Mouse (Mus musculus) heart, embryonic 14.5 days (tissue): ENCODE measurements at regions not wholly inside any gene's neighbourhood (a gene's known extent, or its start where the extent isn't known, plus 50 kb on each side); places are given as distances from the start of the nearest gene placed in this dataset.

ENCODE experiments used
- ATAC-seq: fragments of 200-750 bp; cut with Nextera tagmentation; 2 replicates; pipeline ENCODE4 v1.8.0; 2017; ENCODE audit warnings: low read depth, moderate TSS enrichment; ENCODE audit not compliant: insufficient number of reproducible peaks, insufficient read depth, low FRiP score
- H3K27ac ChIP-seq, 2 experiments: fragments of 200-500 bp in 1 of 2; fragments of 300-500 bp in 1 of 2; sonication (generic) in 1 of 2; replicated peaks in 1 of 2; 2 replicates each; pipeline ENCODE4 v1.5.1; 2012 to 2014; ENCODE audit warnings: low read depth in 2 of 2, low read length in 2 of 2, control low read depth in 1 of 2, mild to moderate bottlenecking in 1 of 2, mixed read lengths in 1 of 2; ENCODE audit not compliant: control insufficient read depth in 1 of 2, insufficient read depth in 1 of 2
- H3K27me3 ChIP-seq: fragments of 300-500 bp; sonication (generic); 2 replicates; pipeline ENCODE4 v1.6.1; 2014; ENCODE audit warnings: mild to moderate bottlenecking, low read length, control low read depth; ENCODE audit not compliant: control insufficient read depth, insufficient read depth
- H3K36me3 ChIP-seq: fragments of 300-500 bp; sonication (generic); 2 replicates; pipeline ENCODE4 v1.6.1; 2014; ENCODE audit warnings: mild to moderate bottlenecking, control low read depth, low read length, mixed read lengths; ENCODE audit not compliant: control insufficient read depth, insufficient read depth
- H3K4me1 ChIP-seq, 2 experiments: fragments of 200-500 bp in 1 of 2; fragments of 300-500 bp in 1 of 2; sonication (generic) in 1 of 2; 2 replicates each; pipeline ENCODE4 v1.6.1; 2012 to 2014; ENCODE audit warnings: low read length in 2 of 2, control low read depth in 1 of 2, mixed read lengths in 1 of 2; ENCODE audit not compliant: control insufficient read depth in 2 of 2, insufficient read depth in 2 of 2
- H3K4me2 ChIP-seq: fragments of 300-500 bp; sonication (generic); 2 replicates; pipeline ENCODE4 v1.6.1; 2014; ENCODE audit warnings: mild to moderate bottlenecking, low read length
- H3K4me3 ChIP-seq, 2 experiments: fragments of 200-500 bp in 1 of 2; fragments of 300-500 bp in 1 of 2; sonication (generic) in 1 of 2; 2 replicates each; pipeline ENCODE4 v1.5.1; 2012 to 2014; ENCODE audit warnings: low read length in 2 of 2, mild to moderate bottlenecking in 2 of 2, control low read depth in 1 of 2, low read depth in 1 of 2, moderate library complexity in 1 of 2; ENCODE audit not compliant: control insufficient read depth in 1 of 2, insufficient read depth in 1 of 2
- H3K9ac ChIP-seq: fragments of 300-500 bp; sonication (generic); 2 replicates; pipeline ENCODE4 v1.6.1; 2014; ENCODE audit warnings: mild to moderate bottlenecking, low read length
- H3K9me3 ChIP-seq: fragments of 300-500 bp; sonication (generic); 2 replicates; pipeline ENCODE4 v1.6.1; 2016; ENCODE audit warnings: low read length, control low read depth; ENCODE audit not compliant: control insufficient read depth
- WGBS: fragments of 180-500 bp; shearing (Covaris S2); extraction: QIAGEN DNeasy Blood & Tissue Kit; methylation state at CpG from one replicate; pipeline ENCODE4 v1.1.7; 2014; 5-methylcytosine and 5-hydroxymethylcytosine counted together

DNA sequence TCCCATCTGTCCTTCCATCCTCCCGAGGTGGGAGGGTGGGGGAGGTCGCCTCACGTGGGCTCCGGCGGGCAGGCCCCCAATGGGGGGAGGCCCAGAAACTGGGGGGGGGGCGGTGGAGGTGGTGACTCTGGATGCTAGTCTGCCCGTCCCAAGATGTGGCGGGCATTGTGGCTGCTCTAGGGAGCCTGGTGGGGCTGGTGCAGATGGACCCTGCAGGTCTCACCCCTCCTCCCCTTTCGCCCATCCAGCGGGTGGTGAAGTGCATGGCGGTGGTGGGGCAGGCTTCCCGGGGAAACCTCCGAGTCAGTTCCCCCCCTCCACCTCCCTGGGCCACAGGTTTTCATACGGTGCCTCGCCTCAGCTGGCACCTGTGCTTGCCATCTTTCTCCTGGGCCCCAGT, 88.6 kb downstream of the Inhba start:
- Histone ChIP-seq H3K27ac (no peak overlapping the region), H3K27me3 (no peaks in the 10 kb centered on the region), H3K36me3 (no peaks in the 10 kb centered on the region), H3K9ac (no peak overlapping the region), H3K4me3 (no peak overlapping the region), H3K4me2 (no peak overlapping the region), H3K4me1 (no peaks in the 10 kb centered on the region), H3K9me3 (peaks cover 20% of the 10 kb centered on the region)
- no peak for ATAC-seq
- 71% methylated on average over 11 of the region's 15 CpGs for WGBS

DNA sequence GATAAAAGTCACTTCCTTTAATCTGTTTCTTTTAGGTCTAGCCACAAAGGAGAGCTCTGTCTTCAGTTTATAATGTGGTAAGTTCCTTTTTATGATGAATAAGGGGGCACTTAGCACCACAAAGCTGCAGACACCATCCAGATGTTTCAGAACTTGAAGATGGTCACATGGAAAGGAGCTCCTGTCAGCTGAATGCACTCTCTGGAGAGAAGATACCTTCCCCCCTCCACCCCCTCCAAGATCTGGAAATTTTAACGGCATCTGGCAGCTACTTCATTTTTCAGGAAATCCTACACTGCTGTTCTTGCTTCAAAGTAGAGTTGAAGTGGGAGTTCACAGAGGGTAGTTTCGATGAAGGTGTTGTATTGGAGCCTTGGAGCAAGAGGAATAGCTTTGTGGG, 103.2 kb downstream of the Inhba start:
- Histone ChIP-seq H3K4me3 (no peak overlapping the region), H3K9me3 (no peaks in the 10 kb centered on the region), H3K9ac (no peak overlapping the region), H3K27ac (no peak overlapping the region), H3K36me3 (no peaks in the 10 kb centered on the region), H3K27me3 (no peaks in the 10 kb centered on the region), H3K4me1 (no peaks in the 10 kb centered on the region), H3K4me2 (no peak overlapping the region)
- no peak for ATAC-seq
- 64% methylated on average over 2 of the region's 2 CpGs for WGBS

DNA sequence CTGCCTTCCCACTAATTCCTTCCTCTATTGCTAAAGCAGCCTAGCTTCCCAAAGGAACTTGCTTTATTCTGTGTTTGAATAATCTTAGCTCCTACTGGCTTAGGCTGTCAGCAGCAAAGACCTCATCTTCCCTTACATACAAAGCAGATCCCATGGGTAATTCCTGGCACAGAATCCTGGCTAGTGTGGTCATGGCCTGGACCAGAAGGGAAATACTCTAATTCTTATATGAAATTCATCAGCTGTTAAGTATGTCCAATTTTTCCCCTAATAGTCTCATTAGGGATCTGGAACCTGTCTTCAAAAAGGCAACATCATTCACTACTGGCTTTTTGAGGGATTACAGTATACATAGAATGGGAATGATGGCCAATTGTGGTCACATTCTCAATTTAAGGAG, 135.0 kb downstream of the Inhba start:
- no peak overlapping the region for H3K27ac ChIP-seq
- no peak overlapping the region for H3K4me3 ChIP-seq
- H3K27me3 ChIP-seq: no peaks in the 10 kb centered on the region
- H3K9ac ChIP-seq: no peak overlapping the region
- no peak for ATAC-seq
- no peaks in the 10 kb centered on the region for H3K4me1 ChIP-seq
- no peak overlapping the region for H3K4me2 ChIP-seq
- H3K9me3 ChIP-seq: no peaks in the 10 kb centered on the region
- no peaks in the 10 kb centered on the region for H3K36me3 ChIP-seq

DNA sequence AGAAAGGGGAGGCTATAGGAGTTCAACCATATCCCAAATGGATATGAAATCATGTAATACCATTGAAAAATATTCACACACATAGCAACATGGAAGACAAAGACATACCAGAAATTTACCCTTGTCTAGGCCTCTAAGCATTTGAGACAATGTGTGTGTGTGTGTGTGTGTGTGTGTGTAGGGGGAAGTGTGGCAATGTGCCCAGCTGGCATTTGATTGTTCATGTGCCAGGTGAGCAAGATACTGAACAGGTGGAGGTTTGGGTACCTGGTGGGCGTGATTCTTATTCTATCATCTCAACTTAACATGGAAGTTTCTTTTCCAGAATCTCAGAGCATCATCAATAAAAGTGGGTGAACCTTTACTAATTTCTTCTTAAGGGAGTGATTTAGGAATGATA, 143.3 kb downstream of the Inhba start:
- ATAC-seq: no peak
- 84% methylated on average over 1 of the region's 1 CpGs for WGBS
- no peak overlapping the region for H3K4me2 ChIP-seq
- H3K27ac ChIP-seq: no peak overlapping the region
- no peak overlapping the region for H3K9ac ChIP-seq
- no peaks in the 10 kb centered on the region for H3K27me3 ChIP-seq
- no peaks in the 10 kb centered on the region for H3K36me3 ChIP-seq
- H3K4me3 ChIP-seq: no peak overlapping the region
- no peaks in the 10 kb centered on the region for H3K9me3 ChIP-seq
- H3K4me1 ChIP-seq: no peaks in the 10 kb centered on the region

DNA sequence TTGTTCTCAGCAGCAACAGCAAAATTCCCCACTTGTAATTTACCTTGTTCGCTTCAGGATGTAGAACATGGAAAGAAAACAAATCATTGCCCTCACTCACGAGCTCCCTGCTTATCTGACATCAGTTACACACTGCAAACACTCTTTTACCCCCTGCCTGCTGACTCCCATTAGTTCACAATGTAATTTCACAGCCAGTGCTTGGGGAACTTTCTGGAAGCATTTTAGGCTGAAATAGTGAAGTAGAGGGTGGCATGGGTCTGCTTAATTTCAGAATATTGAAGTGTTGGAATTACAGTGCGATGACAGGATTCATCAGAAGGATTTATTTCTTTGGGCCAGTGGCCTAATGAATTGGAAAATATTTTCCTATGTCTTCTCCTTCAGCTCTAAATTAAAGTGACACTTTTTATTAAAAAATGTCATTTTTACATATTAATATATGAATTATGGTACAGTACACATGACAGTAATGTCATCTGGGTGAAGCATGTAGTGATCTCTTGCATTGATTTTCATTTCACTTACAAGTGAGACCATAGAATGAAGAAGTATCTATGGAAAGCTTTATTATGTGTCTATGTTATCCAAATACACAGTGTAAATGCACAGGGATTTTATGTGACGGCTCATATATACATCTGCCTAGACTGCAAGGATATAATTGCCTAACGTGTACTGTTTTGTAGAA, 153.7 kb downstream of the Inhba start:
- Histone ChIP-seq H3K4me2 (no peak overlapping the region), H3K27ac (no peak overlapping the region), H3K4me1 (no peaks in the 10 kb centered on the region), H3K9me3 (no peaks in the 10 kb centered on the region), H3K4me3 (no peak overlapping the region), H3K9ac (no peak overlapping the region), H3K27me3 (no peaks in the 10 kb centered on the region), H3K36me3 (no peaks in the 10 kb centered on the region)
- WGBS: 66% methylated on average over 5 of the region's 5 CpGs
- no peak for ATAC-seq

DNA sequence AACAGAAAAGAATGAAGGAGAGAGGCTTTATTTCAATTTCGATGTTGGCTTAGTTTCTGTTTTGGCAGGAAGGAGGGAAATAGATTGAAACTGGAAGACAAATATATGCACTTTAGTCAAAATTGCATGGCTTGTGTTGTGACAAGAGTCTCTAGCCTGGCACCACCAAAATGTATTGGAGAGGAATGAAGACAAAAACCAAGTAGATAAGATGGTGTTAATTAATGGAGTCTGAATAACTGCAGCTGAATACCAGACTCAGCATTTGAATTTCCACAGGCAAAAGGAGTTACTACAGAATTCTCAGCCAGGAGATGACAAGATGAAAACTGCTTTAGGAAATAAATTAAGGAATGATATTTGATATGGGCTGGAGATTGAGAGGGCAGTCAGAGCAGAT, 185.0 kb downstream of the Inhba start:
- no peak for ATAC-seq
- H3K9ac ChIP-seq: no peak overlapping the region
- no peaks in the 10 kb centered on the region for H3K9me3 ChIP-seq
- no peak overlapping the region for H3K27ac ChIP-seq
- H3K4me1 ChIP-seq: no peaks in the 10 kb centered on the region
- H3K4me2 ChIP-seq: no peak overlapping the region
- WGBS: 73% methylated on average over 1 of the region's 1 CpGs
- no peaks in the 10 kb centered on the region for H3K27me3 ChIP-seq
- H3K4me3 ChIP-seq: no peak overlapping the region
- H3K36me3 ChIP-seq: no peaks in the 10 kb centered on the region

DNA sequence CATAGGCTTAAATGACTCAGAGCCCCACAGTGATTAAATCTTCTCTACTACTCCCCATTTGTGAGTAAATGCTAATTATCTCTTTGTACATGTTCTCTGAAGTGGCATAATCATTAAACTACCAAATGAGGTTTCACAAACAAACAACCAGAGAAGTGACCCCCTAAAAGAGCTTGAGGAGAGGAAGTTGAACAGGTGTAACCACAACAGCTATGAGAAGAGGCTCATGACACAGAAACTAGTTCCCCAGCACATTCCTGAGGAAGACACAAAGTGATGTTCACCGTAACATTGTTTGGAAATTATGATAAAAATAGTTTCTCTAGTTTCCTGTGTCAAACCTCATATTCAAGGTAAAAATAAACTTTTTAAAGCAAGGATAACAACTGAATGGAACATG, 188.4 kb downstream of the Inhba start:
- Histone ChIP-seq H3K27me3 (no peaks in the 10 kb centered on the region), H3K4me2 (no peak overlapping the region), H3K9ac (no peak overlapping the region), H3K27ac (no peak overlapping the region), H3K4me1 (no peaks in the 10 kb centered on the region), H3K9me3 (no peaks in the 10 kb centered on the region), H3K36me3 (no peaks in the 10 kb centered on the region), H3K4me3 (no peak overlapping the region)
- no peak for ATAC-seq
- WGBS: 91% methylated on average over 1 of the region's 1 CpGs

DNA sequence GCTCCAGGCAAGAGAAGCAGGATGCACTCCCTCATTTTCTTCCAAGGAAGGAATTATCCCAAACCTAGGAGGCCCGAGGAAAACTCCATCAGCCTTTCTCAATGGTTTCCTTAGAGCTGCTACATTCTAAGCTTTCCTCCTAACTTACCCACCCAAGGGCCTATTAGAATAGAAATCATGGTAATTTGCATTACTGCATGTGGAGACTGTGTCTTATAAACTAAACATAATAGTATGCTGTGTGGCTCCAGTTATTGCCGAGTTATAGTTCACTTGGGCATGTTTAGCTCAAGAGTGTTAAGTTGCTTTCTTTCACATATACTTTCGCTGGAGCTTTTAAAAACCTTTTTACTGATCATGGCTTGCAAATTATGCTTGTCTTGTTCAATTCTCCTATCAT, 191.5 kb downstream of the Inhba start:
- 84% methylated on average over 3 of the region's 3 CpGs for WGBS
- Histone ChIP-seq H3K4me1 (no peaks in the 10 kb centered on the region), H3K4me3 (no peak overlapping the region), H3K27ac (no peak overlapping the region), H3K4me2 (no peak overlapping the region), H3K27me3 (no peaks in the 10 kb centered on the region), H3K36me3 (no peaks in the 10 kb centered on the region), H3K9ac (no peak overlapping the region), H3K9me3 (no peaks in the 10 kb centered on the region)
- no peak for ATAC-seq
